Mouse (Mus musculus) kidney, adult 9 months (tissue): ENCODE measurements at regions not wholly inside any gene's neighbourhood (a gene's known extent, or its start where the extent isn't known, plus 50 kb on each side); places are given as distances from the start of the nearest gene placed in this dataset.
"Not testable (repeated sequence)": the region's sequence is repeated elsewhere in the genome, so short reads cannot be mapped to it uniquely, and the experiment has no call there.

Experiments used
- DNase-seq: peaks from one replicate; pipeline ENCODE4 v3.0.0; 2022

DNA sequence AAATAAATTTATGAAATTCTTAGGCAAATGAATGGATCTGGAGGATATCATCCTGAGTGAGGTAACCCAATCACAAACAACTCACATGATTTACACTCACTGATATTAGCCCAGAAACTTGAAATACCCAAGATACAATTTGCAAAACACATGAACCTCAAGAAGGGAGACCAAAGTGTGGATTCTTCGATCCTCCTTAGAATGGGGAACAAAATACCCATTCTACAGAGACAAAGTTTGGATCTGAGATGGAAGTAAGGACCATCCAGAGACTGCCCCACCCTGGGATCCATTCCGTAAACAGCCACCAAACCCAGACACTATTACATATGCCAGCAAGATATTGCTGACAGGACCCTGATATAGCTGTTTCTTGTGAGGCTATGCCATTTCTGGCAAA lies 971.2 kb downstream of the Agbl1 start:
- not testable (repeated sequence) for DNase-seq

- DNase-seq: no peak
Measured at GRCm38 (mm10) chr7:77205604-77206003, 975.9 kb downstream of the Agbl1 start.

GRCm38 (mm10) chr7:77249391-77249790 lies 1019.7 kb downstream of the Agbl1 start:
- no peak for DNase-seq

DNA sequence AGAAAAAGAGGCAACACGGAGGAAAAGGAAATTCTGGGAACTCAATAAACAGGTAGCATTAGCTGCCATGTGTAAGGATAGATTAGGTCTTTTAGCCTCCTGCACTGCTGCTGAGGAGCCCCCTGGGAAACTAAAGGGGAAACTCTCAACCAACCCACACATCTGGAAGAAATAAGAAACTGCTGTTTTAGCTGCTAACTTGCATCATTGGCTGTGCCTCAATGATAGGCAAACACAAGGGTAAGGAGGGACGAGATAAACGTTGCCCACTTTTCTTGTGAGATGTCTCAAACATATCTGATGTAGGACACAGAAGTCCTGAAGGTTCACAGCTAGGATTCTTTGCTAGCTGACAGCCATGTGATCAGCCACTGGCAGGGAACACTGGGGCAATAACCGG lies 1058.0 kb downstream of the Agbl1 start:
- no peak for DNase-seq

GRCm38 (mm10) chr7:77294984-77295642 lies 1065.4 kb downstream of the Agbl1 start:
- DNase-seq: no peak

DNA sequence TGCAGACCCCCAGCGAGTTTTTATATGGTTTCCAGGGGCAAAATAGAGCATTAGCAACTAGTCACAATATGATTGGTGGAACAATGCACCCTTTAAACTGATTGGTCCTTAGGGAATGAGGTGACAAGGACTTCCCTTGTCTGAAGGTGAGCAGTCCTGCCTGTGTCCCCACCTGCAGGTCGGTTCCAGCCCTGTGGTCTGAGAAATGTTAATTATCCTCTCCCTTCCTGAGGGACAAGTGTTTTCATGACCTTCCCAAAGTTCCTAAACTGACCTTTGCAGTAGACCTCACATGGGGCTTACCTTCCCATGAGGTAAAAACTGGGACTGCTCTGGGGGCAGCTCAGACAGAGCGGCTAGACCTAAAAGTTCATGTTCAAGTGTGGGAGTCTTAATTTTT lies 1073.5 kb downstream of the Agbl1 start:
- DNase-seq: peak; percentile 10

DNA sequence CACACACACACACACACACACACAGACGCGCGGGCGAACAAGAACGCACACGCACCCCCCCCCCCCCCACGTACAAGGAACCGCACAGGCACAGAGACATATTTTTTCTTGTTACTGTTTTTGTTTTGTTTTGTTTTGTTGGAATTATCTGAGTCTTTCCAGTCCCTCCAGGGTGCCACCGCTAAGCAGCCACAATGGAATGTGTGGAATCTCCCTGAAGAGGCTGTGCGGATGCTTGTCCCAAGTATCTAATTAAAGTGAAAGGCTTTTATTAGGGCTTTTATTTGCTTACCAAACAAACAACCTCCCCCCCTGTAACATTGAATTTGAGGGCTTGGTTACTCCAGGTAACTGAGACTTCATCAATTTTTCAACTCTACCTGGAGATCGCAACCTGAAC lies 1074.2 kb downstream of the Agbl1 start:
- DNase-seq: no peak

- DNase-seq: no peak
Measured at GRCm38 (mm10) chr7:77305471-77305870, 1075.8 kb downstream of the Agbl1 start.

- DNase-seq: no peak
Measured at GRCm38 (mm10) chr7:77311661-77312060, 1082.0 kb downstream of the Agbl1 start.

DNA sequence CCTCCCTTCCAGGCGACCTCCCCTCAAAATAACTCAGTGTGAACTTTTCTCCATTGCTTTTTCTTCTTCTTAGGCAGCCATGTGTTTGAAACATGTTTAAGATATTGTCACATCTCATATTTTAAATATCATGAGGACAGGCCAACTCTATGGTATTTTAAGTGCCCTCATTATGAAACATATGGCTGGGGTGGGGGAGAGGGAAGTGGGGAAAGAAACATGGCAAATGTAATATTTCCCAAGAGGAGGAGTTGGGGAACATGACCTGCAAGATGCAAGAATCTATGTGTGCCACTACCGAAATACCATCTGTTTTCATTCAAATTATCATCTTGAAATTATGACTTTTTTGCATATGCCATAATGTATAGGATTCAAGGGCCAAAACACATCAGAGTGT lies 1095.5 kb downstream of the Agbl1 start:
- no peak for DNase-seq

DNA sequence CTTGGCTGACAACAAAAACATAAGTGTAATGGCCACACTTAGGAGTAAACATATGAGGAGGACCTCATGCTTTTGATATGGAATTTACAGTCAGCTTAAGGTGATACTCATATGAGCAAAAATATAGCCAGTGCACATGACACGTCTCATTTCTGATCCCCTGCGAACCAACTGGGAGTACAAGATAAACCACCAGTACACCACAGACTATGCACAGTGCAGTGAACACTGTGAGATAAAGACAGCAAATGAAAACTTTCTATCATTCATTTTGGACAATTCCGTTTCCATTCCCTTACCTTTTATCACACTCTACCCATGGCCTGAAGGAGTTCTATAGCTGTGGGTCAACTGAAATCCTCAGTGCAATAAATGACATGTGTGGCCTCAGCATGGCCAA lies 1097.1 kb downstream of the Agbl1 start:
- DNase-seq: no peak

GRCm38 (mm10) chr7:77327516-77327915 lies 1097.8 kb downstream of the Agbl1 start:
- no peak for DNase-seq

DNA sequence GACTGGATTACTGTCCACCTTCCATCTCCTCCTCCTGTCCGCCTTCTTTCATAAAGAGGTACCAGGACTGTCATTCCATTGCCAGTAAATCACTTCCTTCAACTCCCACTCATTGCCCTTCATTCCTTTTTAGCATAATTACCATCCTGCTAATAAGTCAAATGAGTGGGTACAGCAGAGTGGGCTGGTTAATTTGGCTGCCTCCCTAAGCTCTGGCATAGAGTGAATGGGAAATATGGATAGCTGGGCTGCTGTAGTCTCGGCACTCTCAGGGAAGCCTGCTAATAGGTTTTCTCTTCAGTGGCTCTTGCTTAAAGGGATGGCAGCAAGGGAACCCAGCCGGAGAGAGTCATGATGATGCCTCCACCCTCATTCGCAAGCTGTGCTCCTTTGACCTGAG lies 1108.9 kb downstream of the Agbl1 start:
- no peak for DNase-seq
